Mouse (Mus musculus) adrenal gland, postnatal 36 days (tissue): ENCODE measurements around the gene Mocs1. TPM values are rescaled to one million over a fixed set of nuclear protein-coding genes. Genes with fewer than 3 reads are reported as not detected.
A peak's percentile ranks its signal among the peaks of the same experiment; 100 is the strongest.

Experiments
- DNase-seq, 2 experiments: peaks; one replicate each; pipeline ENCODE4 v3.0.0; 2021; ENCODE audit warnings: mixed read lengths in 1 of 2
- long read RNA-seq, 2 experiments: library from polyadenylated mRNA; stranded (forward); transcript quantifications; one replicate each; pipeline ENCODE4 v2.0.0; 2021; ENCODE audit warnings: borderline sequencing depth in 2 of 2
- total RNA-seq, 2 experiments: library from RNA; stranded (reverse); gene quantifications; 2 replicates each; pipeline ENCODE4 v1.2.3; 2021

Gene Mocs1
- 10 to 100 TPM; 34.0 to 49.1 TPM for total RNA-seq
- long read RNA-seq, experiment 1, transcript Mocs1-201 (11 exons, 2,646 nt) = major isoform, 6 of 16 reads
- long read RNA-seq, experiment 1, partial matches to known transcripts = 4 of 16 reads
- long read RNA-seq, experiment 1, other reads (novel, unspliced or antisense) = 5 of 16 reads
- long read RNA-seq, experiment 2, transcript Mocs1-201 (11 exons, 2,646 nt) = major isoform, 5 of 10 reads
- long read RNA-seq, experiment 2, partial matches to known transcripts = 1 of 10 reads
- long read RNA-seq, experiment 2, other reads (novel, unspliced or antisense) = 1 of 10 reads

- peak; percentile 96 for DNase-seq
Observed at GRCm38 (mm10) chr17:49428239-49428688, at the start of gene Mocs1. Mocs1 (plus strand) TSS chr17:49428362.

GRCm38 (mm10) chr17:49379645-49380044, 48.5 kb upstream of the Mocs1 start:
- DNase-seq = no peak

- DNase-seq = no peak
Observed at GRCm38 (mm10) chr17:49384217-49384943, 43.8 kb upstream of the Mocs1 start.

- DNase-seq = no peak
Observed at GRCm38 (mm10) chr17:49387741-49388140, 40.4 kb upstream of the Mocs1 start.

- DNase-seq = no peak
Observed at GRCm38 (mm10) chr17:49392751-49393150, 35.4 kb upstream of the Mocs1 start.

- DNase-seq = peak in 1 of 2 experiments; percentile 22
Observed at GRCm38 (mm10) chr17:49394836-49395235, 33.3 kb upstream of the Mocs1 start.

GRCm38 (mm10) chr17:49399605-49400004, 28.6 kb upstream of the Mocs1 start:
- no peak for DNase-seq

GRCm38 (mm10) chr17:49400130-49400529, 28.0 kb upstream of the Mocs1 start:
- DNase-seq = peak; percentile 76 to 77

GRCm38 (mm10) chr17:49403151-49403550, 25.0 kb upstream of the Mocs1 start:
- no peak for DNase-seq

- no peak for DNase-seq
Observed at GRCm38 (mm10) chr17:49405927-49406326, 22.2 kb upstream of the Mocs1 start.

GRCm38 (mm10) chr17:49412974-49413373, 15.2 kb upstream of the Mocs1 start:
- DNase-seq = no peak

GRCm38 (mm10) chr17:49413554-49413953, 14.6 kb upstream of the Mocs1 start:
- DNase-seq = no peak

GRCm38 (mm10) chr17:49416228-49416627, 11.9 kb upstream of the Mocs1 start:
- no peak for DNase-seq

GRCm38 (mm10) chr17:49419813-49420212, 8.3 kb upstream of the Mocs1 start:
- no peak for DNase-seq

- no peak for DNase-seq
Observed at GRCm38 (mm10) chr17:49422286-49423066, 5.7 kb upstream of the Mocs1 start.

GRCm38 (mm10) chr17:49423067-49423325, 5.2 kb upstream of the Mocs1 start:
- no peak for DNase-seq

- no peak for DNase-seq
Observed at GRCm38 (mm10) chr17:49423872-49424271, 4.3 kb upstream of the Mocs1 start.

GRCm38 (mm10) chr17:49427631-49428238, 427 bp upstream of the Mocs1 start:
- peak in 1 of 2 experiments; percentile 30 for DNase-seq

GRCm38 (mm10) chr17:49428751-49429415, 721 bp downstream of the Mocs1 start:
- peak in 1 of 2 experiments; percentile 31 for DNase-seq

GRCm38 (mm10) chr17:49429471-49430129, 1.4 kb downstream of the Mocs1 start:
- no peak for DNase-seq

GRCm38 (mm10) chr17:49430136-49430535, 2.0 kb downstream of the Mocs1 start:
- no peak for DNase-seq
